Mouse (Mus musculus) 3T3-L1 (cell line): ENCODE data around the gene Clic5.

Source experiments
- DNase-seq: peaks from one replicate; pipeline ENCODE4 v3.0.0-alpha.2; 2015; ENCODE audit warnings: low read depth, low spot score

Clic5 gene

GRCm38 (mm10) chr17:44270043-44270442, 81.7 kb downstream of the Clic5 start:
- DNase-seq, result no peak

DNA sequence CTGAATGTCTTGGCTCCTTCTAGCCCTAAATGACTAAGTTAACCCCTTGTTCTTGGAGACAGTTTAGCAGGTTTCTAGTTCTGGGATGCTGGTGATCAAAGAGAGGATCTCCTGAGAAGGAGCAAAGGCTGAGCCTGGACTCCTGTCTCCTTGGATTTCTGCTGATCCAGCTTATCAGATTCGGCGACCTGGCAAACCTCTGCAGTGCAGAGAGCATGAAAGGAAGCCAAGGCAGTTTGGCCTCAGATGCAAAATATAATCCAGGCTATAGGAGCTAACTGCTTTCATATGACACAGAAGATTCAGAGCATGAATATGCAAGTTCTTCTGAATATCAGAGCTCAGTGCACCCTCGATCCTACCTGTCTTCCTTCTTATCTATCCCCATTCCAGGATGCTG, 83.0 kb downstream of the Clic5 start:
- DNase-seq, result no peak

DNA sequence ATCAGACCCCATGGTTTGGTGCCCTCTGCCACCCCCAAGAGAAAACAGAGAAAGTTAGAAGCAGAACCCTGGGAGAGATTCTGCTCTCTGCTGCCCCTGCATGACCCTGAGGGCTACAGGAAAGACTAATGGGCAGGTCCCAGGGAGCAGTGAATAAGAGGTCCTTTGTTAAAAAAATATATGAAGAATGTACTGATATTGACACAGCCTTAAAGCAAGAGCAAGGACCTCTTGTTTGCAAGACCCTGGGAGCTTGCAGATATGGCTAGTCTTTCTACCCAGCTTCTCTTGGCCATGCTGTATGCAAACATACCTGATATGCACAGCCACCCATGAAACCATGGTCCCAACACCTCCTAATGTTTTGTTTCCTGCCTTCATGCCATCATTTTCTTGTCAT, 86.4 kb downstream of the Clic5 start:
- no peak for DNase-seq

DNA sequence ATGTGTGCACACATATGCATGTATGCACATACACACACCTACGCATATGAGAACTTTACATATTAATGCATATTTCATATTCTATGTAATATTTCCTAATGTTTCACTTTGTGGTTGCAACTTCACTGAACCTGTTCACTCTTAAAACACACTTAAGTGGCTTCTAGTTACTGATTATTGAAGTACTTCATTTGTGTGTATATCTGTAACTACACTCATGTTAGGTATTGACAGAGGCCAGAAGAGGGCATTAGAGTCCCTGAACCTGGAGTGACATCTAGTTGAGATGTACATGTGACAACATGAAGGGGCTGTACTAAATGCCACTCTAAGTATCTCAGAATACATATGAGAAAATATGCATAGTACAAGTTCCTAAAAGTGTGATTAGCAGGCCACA, 99.9 kb downstream of the Clic5 start:
- peak; percentile 14 for DNase-seq

DNA sequence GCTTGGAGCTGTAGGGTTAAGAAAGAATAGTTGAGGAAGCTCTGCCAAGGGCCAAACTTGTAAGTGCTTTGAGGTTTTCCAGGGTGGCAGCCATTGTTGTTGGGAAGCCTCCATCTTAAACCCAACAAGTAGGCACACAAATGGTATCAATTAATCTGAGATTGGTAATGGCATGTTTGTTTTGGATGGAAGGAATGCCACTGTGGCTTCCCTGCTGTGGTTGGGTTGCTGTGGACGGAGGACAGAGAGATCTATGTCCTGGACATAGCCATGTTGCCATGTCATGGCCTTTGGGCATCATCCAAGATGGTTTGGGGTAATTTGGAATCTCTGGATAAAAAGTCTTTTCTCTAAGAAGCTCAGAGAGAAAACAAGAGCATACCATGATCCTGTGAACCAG, 108.8 kb downstream of the Clic5 start:
- DNase-seq, result peak; percentile 53

DNA sequence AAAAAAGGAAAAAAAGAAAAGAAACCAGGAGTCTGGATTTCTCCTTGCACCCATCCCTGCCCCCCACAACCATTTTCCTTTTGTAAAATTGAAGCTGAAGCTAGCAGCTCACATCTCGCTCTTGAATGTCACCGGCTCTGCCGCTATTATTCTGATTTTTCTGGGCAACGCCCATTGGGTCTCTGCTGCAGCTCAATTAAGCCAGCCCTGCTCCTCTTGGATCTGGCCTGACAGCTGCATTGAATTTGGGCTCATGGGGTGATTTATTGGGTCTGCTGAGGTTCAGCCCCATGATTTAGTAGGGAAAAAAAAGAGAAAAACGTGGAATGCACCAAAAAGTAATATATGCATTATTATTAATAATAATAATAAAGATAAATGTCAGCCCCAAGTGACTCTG, 111.9 kb downstream of the Clic5 start:
- DNase-seq, result no peak

DNA sequence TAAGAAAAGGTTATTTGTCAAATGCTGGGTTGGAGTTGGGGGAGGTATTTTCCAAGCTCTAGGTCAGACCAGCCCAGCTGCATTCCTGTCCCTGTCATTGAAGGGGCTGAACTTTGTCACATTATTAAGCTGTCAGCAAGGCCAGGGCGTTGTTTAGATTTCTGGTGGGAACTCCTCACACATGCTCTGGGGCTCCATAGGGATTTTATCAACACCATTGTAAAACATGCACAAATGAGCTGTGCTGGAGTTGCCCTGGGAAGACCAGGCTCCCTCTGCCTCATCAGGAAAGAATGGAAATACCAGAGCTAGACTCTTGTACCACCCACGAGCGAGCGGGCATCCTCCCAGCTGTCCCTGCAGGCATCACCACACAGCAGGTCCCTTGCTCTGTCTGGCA, 112.3 kb downstream of the Clic5 start:
- DNase-seq, result peak; percentile 27

DNA sequence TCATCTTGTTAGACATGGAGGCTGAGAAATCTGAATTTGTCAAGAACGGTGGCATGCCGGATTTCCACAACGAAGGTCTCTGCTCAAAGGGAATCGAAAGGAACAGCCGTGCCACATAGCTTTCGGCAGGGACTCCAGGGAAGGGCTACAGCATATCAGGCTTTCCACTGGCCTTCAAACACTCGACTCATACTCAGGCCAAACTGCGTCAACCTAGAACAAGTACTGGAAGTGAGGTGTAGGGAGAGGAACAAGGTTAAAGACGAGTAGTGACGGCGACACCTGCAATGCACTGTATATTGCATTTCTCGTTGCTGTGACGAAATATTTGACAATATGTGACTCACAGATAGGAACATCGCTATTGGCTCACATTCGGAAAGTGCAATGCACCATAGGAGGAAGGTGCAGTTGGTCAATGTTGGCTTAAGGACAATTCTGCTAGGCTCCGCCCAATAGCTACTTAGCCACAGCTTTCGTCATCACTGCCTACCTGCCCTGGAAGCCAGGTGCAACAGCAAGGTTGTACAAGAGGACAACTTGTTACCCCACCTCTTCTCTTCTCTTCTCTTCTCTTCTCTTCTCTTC, 112.9 kb downstream of the Clic5 start:
- no peak for DNase-seq

DNA sequence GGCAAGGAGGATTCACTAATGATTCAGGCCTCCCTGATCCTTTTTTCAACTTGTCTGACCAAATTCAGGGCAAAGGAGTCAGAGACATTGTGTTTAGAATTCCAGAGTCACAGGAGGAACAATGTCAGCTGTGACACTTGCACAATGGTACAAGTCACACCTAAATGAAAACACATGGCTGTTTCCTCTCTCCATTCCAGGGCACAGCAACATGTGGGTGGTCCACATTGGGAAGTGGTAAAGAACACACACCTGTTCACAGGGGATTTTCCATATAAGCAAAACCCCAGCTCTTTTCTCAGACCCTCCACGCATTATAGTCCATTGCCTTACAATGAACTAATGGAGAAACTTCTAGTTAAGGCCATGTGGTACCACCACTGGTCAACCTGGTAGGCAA, 115.7 kb downstream of the Clic5 start:
- no peak for DNase-seq

DNA sequence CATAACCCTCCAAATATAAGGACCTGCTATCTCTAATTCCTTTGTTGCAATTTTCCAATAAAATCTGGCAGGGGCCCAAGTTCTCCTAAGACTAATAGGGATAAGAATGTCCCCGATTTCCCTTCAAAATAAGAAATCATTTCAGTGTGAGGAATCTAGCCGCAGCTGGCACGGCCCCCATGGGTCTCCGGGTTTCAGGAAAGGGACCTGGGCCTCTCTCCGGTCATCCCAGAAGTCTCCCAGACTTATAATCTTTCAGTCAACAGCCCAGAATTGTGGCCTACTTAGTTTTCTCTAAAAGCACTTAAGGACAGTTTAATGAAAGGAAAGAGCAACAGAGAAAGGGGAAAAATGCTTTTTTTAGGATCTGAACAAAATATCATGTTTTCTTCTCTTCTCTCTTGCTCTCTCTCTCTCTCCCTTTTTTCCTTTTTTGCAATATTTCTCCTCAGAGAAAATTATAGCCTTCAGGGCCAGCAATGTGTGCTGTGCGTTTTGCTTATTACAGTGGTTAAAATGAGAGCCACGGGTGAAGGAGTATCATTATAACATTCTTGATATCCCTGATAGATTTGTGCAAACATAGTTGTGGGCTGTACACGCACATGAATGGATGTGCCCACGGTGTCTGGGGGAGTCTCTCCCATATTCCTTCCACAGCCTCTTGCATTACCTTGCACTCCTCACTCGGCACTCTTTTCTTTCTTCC, 121.7 kb downstream of the Clic5 start:
- peak; percentile 36 for DNase-seq

DNA sequence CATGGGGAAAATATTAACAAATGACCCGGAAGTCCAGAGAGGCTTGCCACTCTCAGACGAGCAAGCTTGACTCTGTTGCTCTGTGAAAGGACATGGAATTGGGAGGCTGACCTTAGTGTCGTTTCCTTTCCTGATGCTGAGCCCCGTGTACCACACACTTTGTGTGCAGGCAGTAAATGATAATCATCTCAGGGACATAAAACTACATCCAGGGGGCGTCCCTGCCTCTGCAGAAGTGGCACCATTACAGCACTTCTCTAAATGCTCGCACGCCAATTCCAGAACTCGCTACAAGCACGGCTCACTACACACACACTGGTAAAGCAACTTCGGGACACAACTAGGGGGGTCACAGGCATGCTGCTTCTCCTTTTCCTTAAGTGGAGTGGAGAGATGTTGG, 136.9 kb downstream of the Clic5 start:
- no peak for DNase-seq

DNA sequence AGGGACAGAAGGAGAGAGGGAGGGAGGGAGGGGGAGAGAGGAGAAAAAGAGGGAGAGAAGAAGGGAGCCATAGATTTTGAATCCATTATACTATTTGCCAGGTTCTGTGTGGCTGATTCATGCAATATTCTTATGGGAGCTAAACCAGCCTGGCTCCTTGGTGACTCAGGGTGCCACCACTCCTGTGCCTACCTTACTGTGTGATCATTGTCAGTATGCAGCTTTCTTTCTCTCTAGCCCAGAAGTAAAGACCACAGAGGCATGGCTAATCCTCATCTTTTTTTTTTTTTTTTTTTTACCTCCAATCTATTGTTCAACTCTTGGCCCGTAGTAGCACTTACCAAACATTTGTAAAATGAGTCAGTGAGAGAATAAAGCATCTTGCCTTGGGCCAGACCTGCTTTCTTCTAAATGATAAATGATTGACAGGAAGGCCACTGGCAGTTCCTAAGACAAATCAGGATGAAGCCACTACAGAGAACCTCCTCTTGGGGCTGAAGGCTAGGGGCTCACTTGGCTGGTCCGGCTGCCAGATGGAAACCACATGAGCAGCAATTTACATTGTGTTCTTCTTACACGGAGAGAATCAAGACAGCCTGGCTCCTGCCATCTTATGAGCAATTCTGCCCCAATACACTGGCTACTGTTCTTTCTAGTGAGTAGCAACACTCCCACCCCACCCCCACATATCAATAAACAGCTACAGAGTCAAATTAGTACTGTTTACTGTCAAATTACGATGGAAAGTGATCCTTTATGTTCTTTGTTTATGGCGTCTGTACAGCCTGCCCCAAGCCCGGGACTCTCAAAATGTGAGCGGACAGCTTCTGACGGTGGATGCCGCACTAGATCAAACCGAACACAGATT, 139.1 kb downstream of the Clic5 start:
- DNase-seq, result peak; percentile 57

DNA sequence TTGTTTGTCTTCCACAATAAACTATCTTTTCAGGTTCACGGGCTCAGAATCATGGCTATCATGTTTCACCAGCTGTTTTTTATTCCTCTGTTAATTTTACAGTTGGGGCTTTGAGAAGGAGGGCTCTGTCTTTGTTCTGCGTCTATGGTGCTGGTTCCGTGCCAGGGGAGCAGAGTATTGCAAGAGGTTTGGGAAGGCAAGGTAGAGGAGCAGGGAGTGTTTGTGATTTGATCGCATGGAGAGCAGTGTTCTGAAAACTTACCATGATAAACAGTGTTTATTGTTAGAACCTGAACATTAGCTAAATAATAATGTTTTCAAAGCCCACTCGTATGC, 139.7 kb downstream of the Clic5 start:
- no peak for DNase-seq
